8 mouse cellular contexts compared by ENCODE assay signal in the genomic region with DNA sequence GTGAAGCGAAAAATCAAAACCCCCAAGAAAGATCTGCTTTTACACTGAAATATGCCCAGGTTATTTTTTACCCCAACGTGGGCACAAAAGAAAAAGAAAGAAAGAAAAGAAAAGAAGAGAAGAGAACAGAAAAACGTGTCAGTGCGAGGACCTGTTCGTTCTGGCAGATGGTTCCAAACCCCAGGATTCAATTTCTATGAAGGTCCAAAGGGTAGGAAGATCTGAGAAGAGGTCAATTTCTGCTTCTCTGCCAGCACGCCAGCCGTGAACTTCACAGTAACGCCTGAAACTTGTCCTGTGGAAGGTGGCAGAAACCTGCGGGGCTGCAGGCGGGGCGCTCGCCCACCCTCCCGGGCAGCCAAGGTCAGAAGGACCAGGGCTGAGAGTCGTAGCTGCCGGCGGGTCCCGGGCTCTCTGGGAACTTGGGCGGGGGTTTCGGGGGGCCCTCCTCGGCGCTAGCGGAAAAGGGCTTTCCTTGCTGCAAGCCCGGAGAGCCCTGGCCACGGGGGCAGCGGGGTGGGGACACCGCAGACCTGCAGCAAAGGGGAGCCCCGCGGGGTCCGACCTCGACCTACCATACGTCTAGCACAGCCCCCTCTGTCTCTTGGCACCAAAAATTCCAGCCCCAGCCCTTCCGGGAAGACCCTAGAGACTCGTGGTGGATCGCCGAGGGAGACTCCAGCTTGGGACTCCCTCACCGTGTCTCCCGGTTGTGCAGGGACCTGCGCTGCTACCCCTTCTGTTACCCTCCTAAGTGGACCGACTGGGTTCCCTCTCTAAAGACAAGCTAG. TPM values are rescaled to one million over a fixed set of nuclear protein-coding genes. Genes with fewer than 3 reads are reported as not detected.
DNase-seq lines count a peak whose midpoint lies in the region; ATAC-seq and TF ChIP-seq lines count a peak whose summit lies in the region.

No protein-coding gene starts in this region.

- peak overlapping the region; percentile 62 to 68 for H3K4me3 ChIP-seq in heart, embryonic 14.5 days (ENCODE audit: control insufficient read depth in 1 of 2, insufficient read depth in 1 of 2, low read depth in 1 of 2, low read length in 2 of 2)
- H3K4me3 ChIP-seq in ES-Bruce4 (ENCODE audit: low read depth, low read length): peak overlapping the region; percentile 97
- peak overlapping the region; percentile 63 for H3K4me3 ChIP-seq in hindbrain, embryonic 14.5 days (replicated peaks; ENCODE audit: low read length)
- peak overlapping the region; percentile 59 for H3K4me3 ChIP-seq in neural tube, embryonic 12.5 days

- no peak for DNase-seq in heart, postnatal 10 days
- DNase-seq in hindbrain, embryonic 14.5 days (ENCODE audit: low spot score): no peak
- peak; percentile 12 for DNase-seq in liver

- WGBS in heart, embryonic 14.5 days: 21% methylated on average over 39 of the region's 39 CpGs
- 23% methylated on average over 35 of the region's 39 CpGs for WGBS in hindbrain, embryonic 14.5 days
- WGBS in neural tube, embryonic 12.5 days: 25% methylated on average over 35 of the region's 39 CpGs

- peak overlapping the region; percentile 78 to 85 for H3K27ac ChIP-seq in heart, embryonic 14.5 days (replicated peaks in 1 of 2; ENCODE audit: control insufficient read depth in 1 of 2, insufficient read depth in 1 of 2, low read depth in 2 of 2, low read length in 2 of 2)
- H3K27ac ChIP-seq in ES-Bruce4 (ENCODE audit: insufficient read depth, low read length): no peak overlapping the region
- H3K27ac ChIP-seq in hindbrain, embryonic 14.5 days: peak overlapping the region; percentile 91
- H3K27ac ChIP-seq in neural tube, embryonic 12.5 days: peak overlapping the region; percentile 37; the same call in 1 of the 2 replicates

- no peak for TF ChIP-seq EP300 in ES-Bruce4 (IDR thresholded peaks at IDR 0.05; ENCODE audit: insufficient read depth, low read depth, low read length)

- H3K9me3 ChIP-seq in heart, embryonic 14.5 days (ENCODE audit: control insufficient read depth, low read length): no peaks in the 10 kb centered on the region
- no peaks in the 10 kb centered on the region for H3K9me3 ChIP-seq in ES-Bruce4 (replicated peaks; ENCODE audit: control insufficient read depth, insufficient read depth, low read length, poor library complexity, severe bottlenecking)
- H3K9me3 ChIP-seq in hindbrain, embryonic 14.5 days (ENCODE audit: control insufficient read depth, low read length): no peaks in the 10 kb centered on the region
- no peaks in the 10 kb centered on the region for H3K9me3 ChIP-seq in neural tube, embryonic 12.5 days

- no peaks in the 10 kb centered on the region for H3K27me3 ChIP-seq in heart, embryonic 14.5 days (ENCODE audit: control insufficient read depth, insufficient read depth, low read length)
- no peaks in the 10 kb centered on the region for H3K27me3 ChIP-seq in ES-Bruce4 (ENCODE audit: control insufficient read depth, insufficient read depth, low read length, poor library complexity, severe bottlenecking)
- 0 out of 2 replicates have a peak, but pooled peaks cover 15% of the 10 kb centered on the region for H3K27me3 ChIP-seq in hindbrain, embryonic 14.5 days (ENCODE audit: control insufficient read depth, insufficient read depth, low read length)
- peaks cover 5% of the 10 kb centered on the region; the same call in 1 of the 2 replicates for H3K27me3 ChIP-seq in neural tube, embryonic 12.5 days (replicated peaks)

- ATAC-seq in heart, embryonic 14.5 days (ENCODE audit: insufficient number of reproducible peaks, insufficient read depth, low FRiP score, low read depth): no peak; the same call in 1 of the 2 replicates
- ATAC-seq in common myeloid progenitor, adult 5-6 weeks (replicated peaks; ENCODE audit: low read depth, poor library complexity, severe bottlenecking): peak; percentile 6; the same call in 1 of the 2 replicates
- ATAC-seq in hindbrain, embryonic 14.5 days (ENCODE audit: low FRiP score): no peak; the same call in 1 of the 2 replicates
- ATAC-seq in neural tube, embryonic 12.5 days (ENCODE audit: low FRiP score, low read depth): peak; percentile 72; the same call in 1 of the 2 replicates
- no peak for ATAC-seq in erythroid progenitor cell, adult 5-6 weeks (replicated peaks; ENCODE audit: low FRiP score, poor library complexity, severe bottlenecking)

- no peak for TF ChIP-seq CTCF in ES-Bruce4 (IDR thresholded peaks at IDR 0.05; ENCODE audit: low read depth, low read length)

- H3K4me2 ChIP-seq in heart, embryonic 14.5 days (ENCODE audit: low read length): peak overlapping the region; percentile 64
- H3K4me2 ChIP-seq in hindbrain, embryonic 14.5 days (replicated peaks): peak overlapping the region; percentile 56
- H3K4me2 ChIP-seq in neural tube, embryonic 12.5 days (replicated peaks): peak overlapping the region; percentile 60

- intact Hi-C loops in heart, postnatal 10 days (cut with DNase I): no loop called here

- no peaks in the 10 kb centered on the region for H3K36me3 ChIP-seq in heart, embryonic 14.5 days (ENCODE audit: control insufficient read depth, insufficient read depth, low read length)
- H3K36me3 ChIP-seq in ES-Bruce4 (ENCODE audit: control insufficient read depth, insufficient read depth, low read length, poor library complexity, severe bottlenecking): no peaks in the 10 kb centered on the region
- no peaks in the 10 kb centered on the region for H3K36me3 ChIP-seq in hindbrain, embryonic 14.5 days (replicated peaks; ENCODE audit: control insufficient read depth, insufficient read depth)
- no peaks in the 10 kb centered on the region for H3K36me3 ChIP-seq in neural tube, embryonic 12.5 days

- TF ChIP-seq POLR2A in ES-Bruce4 (IDR thresholded peaks at IDR 0.05; ENCODE audit: insufficient read depth, low read length): no peak

- H3K9ac ChIP-seq in heart, embryonic 14.5 days (ENCODE audit: low read length): peak overlapping the region; percentile 81
- H3K9ac ChIP-seq in ES-Bruce4 (ENCODE audit: low read depth, poor library complexity, severe bottlenecking): peak overlapping the region; percentile 91
- peak overlapping the region; percentile 65 for H3K9ac ChIP-seq in hindbrain, embryonic 14.5 days
- peak overlapping the region; percentile 64 for H3K9ac ChIP-seq in neural tube, embryonic 12.5 days

- H3K4me1 ChIP-seq in heart, embryonic 14.5 days (ENCODE audit: control insufficient read depth in 2 of 2, insufficient read depth in 2 of 2, low read length in 2 of 2): no peaks in the 10 kb centered on the region
- H3K4me1 ChIP-seq in ES-Bruce4 (ENCODE audit: control insufficient read depth, insufficient read depth, low read length): no peaks in the 10 kb centered on the region
- H3K4me1 ChIP-seq in hindbrain, embryonic 14.5 days (replicated peaks; ENCODE audit: control insufficient read depth, insufficient read depth, low read length): peaks cover 11% of the 10 kb centered on the region; the same call in 1 of the 2 replicates
- H3K4me1 ChIP-seq in neural tube, embryonic 12.5 days: no peaks in the 10 kb centered on the region

RNA-seq across cellular contexts. Expression of a gene that starts 0.6 kb away (rescaled TPM):
- polyA plus RNA-seq in heart, embryonic 14.5 days (2014; fragmentation: Nextera tagmentation; extraction: Ambion mirVana): 2.8 and 3.4 TPM in 2 replicates
- 1 to 10 TPM; 7.3 to 7.4 TPM for total RNA-seq in heart, postnatal 10 days (2021)
- 7.3 and 7.8 TPM in 2 replicates for polyA plus RNA-seq in ES-Bruce4 (2011; ENCODE audit: insufficient read depth, insufficient read length, low read depth, missing spikeins)
- 1.5 and 2.4 TPM in 2 replicates for total RNA-seq in common myeloid progenitor, adult 5-6 weeks (2017)
- polyA plus RNA-seq in hindbrain, embryonic 14.5 days (2014; fragmentation: Nextera tagmentation; extraction: Ambion mirVana): 5.7 and 6.1 TPM in 2 replicates
- polyA plus RNA-seq in neural tube, embryonic 12.5 days (2016; fragmentation: Nextera tagmentation; extraction: Ambion mirVana): 2.7 and 3.2 TPM in 2 replicates
- 0.84 TPM in 1 of 2 replicates, not detected in the other for total RNA-seq in erythroid progenitor cell, adult 5-6 weeks (2015; ENCODE audit: low replicate concordance)
- 0.13 TPM in 1 of 2 replicates, not detected in the other for total RNA-seq in erythroid progenitor cell, adult 5-6 weeks (2017; ENCODE audit: low replicate concordance)

Comparison
In these comparisons a context has a peak if more than half of its experiments do, and no peak if none do; other contexts are left out.
1. ATAC-seq: peak in common myeloid progenitor, adult 5-6 weeks (single experiment) and neural tube, embryonic 12.5 days (single experiment); none in heart, embryonic 14.5 days (single experiment), hindbrain, embryonic 14.5 days (single experiment) and erythroid progenitor cell, adult 5-6 weeks (single experiment).
2. Peak in every context shown above with its lines, with median percentiles within 50 percentile points of each other: H3K4me2 ChIP-seq, H3K4me3 ChIP-seq and H3K9ac ChIP-seq.